Mouse (Mus musculus) forebrain, embryonic 14.5 days (tissue): Measurements from ENCODE around the gene Plxna1. TPM values are rescaled to one million over a fixed set of nuclear protein-coding genes. Genes with fewer than 3 reads are reported as not detected.

ENCODE experiments used
- ATAC-seq: fragments of 200-750 bp; cut with Nextera tagmentation; 2 replicates; pipeline ENCODE4 v1.8.0; 2017; ENCODE audit warnings: mild to moderate bottlenecking, moderate library complexity
- DNase-seq: peaks from one replicate; pipeline ENCODE4 v3.0.0-alpha.2; 2015; ENCODE audit warnings: low spot score
- H3K27ac ChIP-seq: fragments of 300-500 bp; sonication (generic); 2 replicates; pipeline ENCODE4 v1.5.1; 2014; ENCODE audit warnings: low read depth, mild to moderate bottlenecking, control low read depth, low read length, moderate library complexity
- H3K27me3 ChIP-seq: fragments of 300-500 bp; sonication (generic); replicated peaks from 2 replicates; pipeline ENCODE4 v1.6.1; 2014; ENCODE audit warnings: low read length, control low read depth, mixed read lengths; ENCODE audit not compliant: control insufficient read depth, insufficient read depth
- H3K36me3 ChIP-seq: fragments of 300-500 bp; sonication (generic); 2 replicates; pipeline ENCODE4 v1.6.1; 2014; ENCODE audit warnings: low read length, control low read depth; ENCODE audit not compliant: control insufficient read depth, insufficient read depth
- H3K4me1 ChIP-seq: fragments of 300-500 bp; sonication (generic); 2 replicates; pipeline ENCODE4 v1.6.1; 2014; ENCODE audit warnings: antibody characterized with exemption, low read length, control low read depth; ENCODE audit not compliant: control insufficient read depth, insufficient read depth
- H3K4me2 ChIP-seq: fragments of 300-500 bp; sonication (generic); 2 replicates; pipeline ENCODE4 v1.6.1; 2014; ENCODE audit warnings: mild to moderate bottlenecking, control low read depth, low read length
- H3K4me3 ChIP-seq: fragments of 300-500 bp; sonication (generic); 2 replicates; pipeline ENCODE4 v1.5.1; 2014; ENCODE audit warnings: low read depth, low read length, control low read depth
- H3K9ac ChIP-seq: fragments of 300-500 bp; sonication (generic); 2 replicates; pipeline ENCODE4 v1.6.1; 2014; ENCODE audit warnings: mild to moderate bottlenecking, low read length, control low read depth, moderate library complexity
- H3K9me3 ChIP-seq: fragments of 300-500 bp; sonication (generic); replicated peaks from 2 replicates; pipeline ENCODE4 v1.6.1; 2016; ENCODE audit warnings: low read length, control low read depth, mixed read lengths; ENCODE audit not compliant: control insufficient read depth
- WGBS: fragments of 180-500 bp; shearing (Covaris S2); extraction: QIAGEN DNeasy Blood & Tissue Kit; methylation state at CpG from one replicate; pipeline ENCODE4 v1.1.7; 2014; 5-methylcytosine and 5-hydroxymethylcytosine counted together
- polyA plus RNA-seq: library from polyadenylated mRNA; unstranded; fragments of >200 nt; fragmentation: Nextera tagmentation; extraction: Ambion mirVana; gene quantifications from 2 replicates; pipeline ENCODE4 v1.2.1, GENCODE M21; 2014

The Plxna1 gene
- polyA plus RNA-seq, 1 experiment from 2014 or later = 26.8 TPM

DNA sequence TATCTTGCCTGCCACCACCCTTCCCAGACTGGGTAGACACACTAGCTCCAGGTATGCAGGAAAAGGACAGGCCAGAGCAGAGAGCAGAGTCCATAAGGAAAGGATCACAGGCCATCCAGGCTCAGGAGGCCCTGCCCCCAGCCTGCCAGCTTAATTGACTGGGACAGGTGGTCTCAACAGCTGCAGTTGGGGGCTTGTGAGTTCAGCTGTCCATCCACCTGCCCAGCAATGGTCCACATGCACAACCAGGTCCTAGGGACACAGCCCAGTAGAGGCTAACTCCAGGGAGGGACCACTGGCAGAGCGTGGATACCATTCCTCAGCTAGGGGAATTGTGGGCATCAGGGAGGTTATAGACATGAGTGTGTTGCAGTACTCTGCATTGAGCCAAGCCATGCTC is 16.6 kb downstream of the Plxna1 start:
- H3K4me1 ChIP-seq = peaks cover 18% of the 10 kb centered on the region
- H3K27ac ChIP-seq = no peak overlapping the region
- H3K4me2 ChIP-seq = no peak overlapping the region
- H3K9ac ChIP-seq = no peak overlapping the region
- no peak overlapping the region for H3K4me3 ChIP-seq
- 100% methylated on average over 1 of the region's 1 CpGs for WGBS
- peaks cover 78% of the 10 kb centered on the region for H3K36me3 ChIP-seq
- ATAC-seq (no peak), DNase-seq (no peak)
- no peaks in the 10 kb centered on the region for H3K27me3 ChIP-seq
- no peaks in the 10 kb centered on the region for H3K9me3 ChIP-seq

GRCm38 (mm10) chr6:89345486-89345785 is 17.0 kb downstream of the Plxna1 start:
- no peak for ATAC-seq
- peaks cover 14% of the 10 kb centered on the region for H3K4me1 ChIP-seq
- H3K27me3 ChIP-seq = no peaks in the 10 kb centered on the region
- no peaks in the 10 kb centered on the region for H3K9me3 ChIP-seq
- H3K4me2 ChIP-seq = no peak overlapping the region
- peaks cover 78% of the 10 kb centered on the region for H3K36me3 ChIP-seq
- no peak for DNase-seq
- no peak overlapping the region for H3K27ac ChIP-seq
- H3K4me3 ChIP-seq = no peak overlapping the region
- 0 out of 2 replicates have a peak overlapping the region, but pooled peaks have one; percentile 5 for H3K9ac ChIP-seq
- 79% methylated on average over 3 of the region's 3 CpGs for WGBS

- Histone ChIP-seq H3K4me2 (no peak overlapping the region), H3K4me1 (peaks cover 13% of the 10 kb centered on the region), H3K36me3 (peaks cover 78% of the 10 kb centered on the region), H3K27me3 (no peaks in the 10 kb centered on the region), H3K9me3 (no peaks in the 10 kb centered on the region), H3K27ac (peak overlapping the region; percentile 27; the same call in 1 of the 2 replicates), H3K9ac (peak overlapping the region; percentile 5; the same call in 1 of the 2 replicates), H3K4me3 (no peak overlapping the region)
- ATAC-seq (peak; percentile 68), DNase-seq (peak; percentile 64)
- 33% methylated on average over 10 of the region's 10 CpGs for WGBS
These were observed 17.6 kb downstream of the Plxna1 start for GRCm38 (mm10) chr6:89344613-89345485.

GRCm38 (mm10) chr6:89341981-89342380 is 20.4 kb downstream of the Plxna1 start:
- no peak overlapping the region for H3K9ac ChIP-seq
- no peaks in the 10 kb centered on the region for H3K27me3 ChIP-seq
- no peak overlapping the region for H3K4me2 ChIP-seq
- WGBS = 87% methylated on average over 4 of the region's 4 CpGs
- H3K4me3 ChIP-seq = no peak overlapping the region
- H3K4me1 ChIP-seq = peaks cover 13% of the 10 kb centered on the region
- no peaks in the 10 kb centered on the region for H3K9me3 ChIP-seq
- peaks cover 80% of the 10 kb centered on the region for H3K36me3 ChIP-seq
- no peak for ATAC-seq
- no peak for DNase-seq
- no peak overlapping the region for H3K27ac ChIP-seq

GRCm38 (mm10) chr6:89339447-89339846 is 23.0 kb downstream of the Plxna1 start:
- no peak for DNase-seq
- Histone ChIP-seq H3K9ac (no peak overlapping the region), H3K9me3 (no peaks in the 10 kb centered on the region), H3K4me2 (no peak overlapping the region), H3K27me3 (no peaks in the 10 kb centered on the region), H3K27ac (no peak overlapping the region), H3K4me3 (no peak overlapping the region), H3K4me1 (peaks cover 3% of the 10 kb centered on the region), H3K36me3 (peaks cover 94% of the 10 kb centered on the region)
- WGBS = 85% methylated on average over 2 of the region's 2 CpGs
- ATAC-seq = no peak

DNA sequence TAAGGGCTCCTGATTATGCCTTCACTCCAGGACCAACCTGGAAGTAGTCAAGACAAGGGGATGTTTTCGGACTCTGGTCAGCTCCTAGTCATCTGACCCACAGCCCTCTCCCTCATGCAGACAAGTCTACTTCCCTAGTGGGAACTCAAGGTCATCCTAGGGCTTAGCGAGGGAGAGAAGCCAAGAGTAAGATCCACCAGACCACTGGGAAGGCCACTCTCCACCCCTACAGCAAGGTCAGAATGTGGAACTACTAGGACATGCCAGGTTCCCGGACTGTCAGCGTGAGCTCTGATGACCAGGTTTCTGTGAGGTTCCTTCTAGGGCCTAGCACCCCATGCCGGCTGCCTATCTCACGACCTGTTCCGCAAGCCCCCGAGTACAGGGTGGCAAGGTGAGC is 23.7 kb downstream of the Plxna1 start:
- Histone ChIP-seq H3K36me3 (peaks cover 97% of the 10 kb centered on the region), H3K4me1 (peaks cover 9% of the 10 kb centered on the region), H3K9me3 (no peaks in the 10 kb centered on the region), H3K27me3 (no peaks in the 10 kb centered on the region), H3K4me3 (no peak overlapping the region), H3K27ac (no peak overlapping the region), H3K4me2 (no peak overlapping the region), H3K9ac (no peak overlapping the region)
- ATAC-seq (no peak), DNase-seq (no peak)
- WGBS = 98% methylated on average over 8 of the region's 8 CpGs

DNA sequence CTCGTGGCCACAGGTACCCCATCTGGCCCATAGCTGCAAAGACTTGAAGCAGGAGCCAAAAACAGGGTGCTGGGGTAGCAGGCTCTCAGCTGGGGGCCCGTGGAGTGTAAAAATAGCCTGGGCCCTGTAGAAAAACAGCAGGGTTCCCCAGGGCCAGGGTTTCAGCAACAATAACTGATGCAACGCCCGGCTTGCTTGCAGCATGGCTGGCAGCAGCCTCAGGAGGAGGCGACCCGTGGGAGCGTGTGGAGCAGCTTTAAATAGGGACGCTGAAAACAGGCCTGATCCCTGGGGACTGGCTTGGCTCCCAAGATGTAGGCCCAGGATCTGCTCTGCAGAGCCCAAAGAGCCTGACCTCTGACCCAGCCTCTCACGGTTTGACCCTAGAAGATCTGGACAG is 24.8 kb downstream of the Plxna1 start:
- 80% methylated on average over 9 of the region's 9 CpGs for WGBS
- no peak overlapping the region for H3K9ac ChIP-seq
- DNase-seq (no peak), ATAC-seq (no peak)
- no peak overlapping the region for H3K4me2 ChIP-seq
- peaks cover 98% of the 10 kb centered on the region for H3K36me3 ChIP-seq
- H3K4me3 ChIP-seq = no peak overlapping the region
- no peaks in the 10 kb centered on the region for H3K9me3 ChIP-seq
- no peak overlapping the region for H3K27ac ChIP-seq
- no peaks in the 10 kb centered on the region for H3K27me3 ChIP-seq
- peaks cover 12% of the 10 kb centered on the region for H3K4me1 ChIP-seq

DNA sequence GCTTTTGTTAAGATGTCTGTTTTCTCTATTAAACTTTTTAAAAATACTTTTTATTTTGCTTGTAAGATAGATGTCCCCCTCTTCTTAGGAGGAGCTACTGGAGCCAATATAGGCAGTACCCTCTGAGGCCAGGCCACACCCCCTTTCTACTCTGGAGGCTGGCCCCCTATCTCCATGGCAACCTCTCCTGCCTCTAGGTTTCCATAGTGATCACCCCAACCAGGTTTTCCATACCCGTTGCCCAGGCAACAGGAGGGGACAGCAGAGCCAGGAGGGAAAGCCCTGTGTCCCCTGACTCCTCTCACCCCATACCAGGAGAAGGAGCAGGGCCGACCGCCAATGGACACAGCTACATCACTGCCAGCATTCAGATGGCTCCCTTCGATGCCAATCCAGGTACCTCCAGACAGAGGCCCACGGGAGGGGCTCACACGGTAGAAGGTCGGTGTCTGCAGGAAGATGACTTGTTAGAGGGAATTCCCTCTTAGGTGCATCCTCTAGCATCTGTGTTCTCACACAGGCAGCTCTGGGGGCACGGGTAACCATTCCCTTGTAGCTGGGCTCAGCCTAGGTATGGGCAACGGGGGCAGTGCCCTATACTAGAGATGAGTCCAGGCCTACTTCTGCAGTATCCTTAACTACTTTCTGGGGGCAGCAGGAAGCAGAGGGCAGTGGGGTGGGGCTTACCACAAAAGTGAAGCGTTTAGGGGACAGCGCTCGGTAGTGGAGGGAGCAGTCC is 28.3 kb downstream of the Plxna1 start:
- no peak overlapping the region for H3K4me2 ChIP-seq

DNA sequence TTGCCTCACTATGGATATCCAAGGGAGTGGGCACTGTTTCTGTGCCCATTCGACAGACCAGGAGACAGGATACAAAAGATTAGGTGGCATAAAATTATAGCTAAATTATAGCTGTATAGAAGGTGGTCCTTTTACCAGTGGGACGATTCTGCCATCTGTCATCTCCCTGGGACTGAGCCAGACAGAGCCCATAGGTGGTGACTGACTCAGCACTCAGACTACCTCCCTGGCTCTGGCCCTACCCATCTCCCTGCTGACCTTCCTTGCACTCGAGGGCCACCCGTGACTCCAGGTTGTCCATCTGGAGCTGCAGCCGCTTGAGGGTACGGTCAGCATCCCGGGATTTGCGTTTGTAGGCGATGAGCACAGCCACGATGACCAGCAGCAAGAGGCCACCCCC is 31.5 kb downstream of the Plxna1 start:
- ATAC-seq = no peak
- DNase-seq = no peak
- Histone ChIP-seq H3K27me3 (no peaks in the 10 kb centered on the region), H3K36me3 (peaks cover 96% of the 10 kb centered on the region), H3K4me3 (no peak overlapping the region), H3K4me1 (peaks cover 12% of the 10 kb centered on the region), H3K9ac (no peak overlapping the region), H3K4me2 (no peak overlapping the region), H3K27ac (no peak overlapping the region), H3K9me3 (no peaks in the 10 kb centered on the region)
- WGBS = 95% methylated on average over 10 of the region's 10 CpGs

More for the DNA sequence above, 28.3 kb downstream of the Plxna1 start:
- peak; percentile 82 for ATAC-seq
- H3K4me1 ChIP-seq = peaks cover 12% of the 10 kb centered on the region
- H3K27me3 ChIP-seq = no peaks in the 10 kb centered on the region
- no peak overlapping the region for H3K4me3 ChIP-seq
- H3K36me3 ChIP-seq = peaks cover 98% of the 10 kb centered on the region
- H3K9me3 ChIP-seq = no peaks in the 10 kb centered on the region
- peak overlapping the region; percentile 65 for H3K27ac ChIP-seq
- peak; percentile 90 for DNase-seq
- whole genome bisulfite sequencing = 46% methylated on average over 12 of the region's 12 CpGs
- H3K9ac ChIP-seq = no peak overlapping the region
